Mouse (Mus musculus): ENCODE measurements around the gene Sorbs2.

The Sorbs2 gene

GRCm38 (mm10) chr8:45621576-45622178 is 114.1 kb downstream of the Sorbs2 start:
- no peak for DNase-seq (ENCODE audit: low spot score in 2 of 2)

GRCm38 (mm10) chr8:45626406-45626805 is 118.8 kb downstream of the Sorbs2 start:
- DNase-seq (ENCODE audit: low spot score in 2 of 2) = no peak

GRCm38 (mm10) chr8:45627246-45628241 is 120.0 kb downstream of the Sorbs2 start:
- peak; percentile 20 to 52 for DNase-seq (ENCODE audit: low spot score in 2 of 2)

GRCm38 (mm10) chr8:45628421-45629065 is 121.0 kb downstream of the Sorbs2 start:
- no peak for DNase-seq (ENCODE audit: low spot score in 2 of 2)

- no peak for DNase-seq (ENCODE audit: low spot score in 2 of 2)
Measured at GRCm38 (mm10) chr8:45629066-45629430, 121.5 kb downstream of the Sorbs2 start.

GRCm38 (mm10) chr8:45631023-45631422 is 123.4 kb downstream of the Sorbs2 start:
- DNase-seq (ENCODE audit: low spot score in 2 of 2) = no peak

GRCm38 (mm10) chr8:45635155-45635554 is 127.6 kb downstream of the Sorbs2 start:
- DNase-seq (ENCODE audit: low spot score in 2 of 2) = no peak

GRCm38 (mm10) chr8:45637745-45638144 is 130.2 kb downstream of the Sorbs2 start:
- no peak for DNase-seq (ENCODE audit: low spot score in 2 of 2)

GRCm38 (mm10) chr8:45639444-45639843 is 131.9 kb downstream of the Sorbs2 start:
- no peak for DNase-seq (ENCODE audit: low spot score in 2 of 2)

GRCm38 (mm10) chr8:45644651-45645050 is 137.1 kb downstream of the Sorbs2 start:
- DNase-seq (ENCODE audit: low spot score in 2 of 2) = no peak

- DNase-seq (ENCODE audit: low spot score in 2 of 2) = no peak
Measured at GRCm38 (mm10) chr8:45649063-45649462, 141.5 kb downstream of the Sorbs2 start.

GRCm38 (mm10) chr8:45649966-45650365 is 142.4 kb downstream of the Sorbs2 start:
- no peak for DNase-seq (ENCODE audit: low spot score in 2 of 2)

GRCm38 (mm10) chr8:45658021-45658420 is 150.4 kb downstream of the Sorbs2 start:
- no peak for DNase-seq (ENCODE audit: low spot score in 2 of 2)

GRCm38 (mm10) chr8:45658458-45659325 is 151.1 kb downstream of the Sorbs2 start:
- DNase-seq (ENCODE audit: low spot score in 2 of 2) = peak in 1 of 2 experiments; percentile 16

- DNase-seq (ENCODE audit: low spot score in 2 of 2) = no peak
Measured at GRCm38 (mm10) chr8:45659473-45659872, 151.9 kb downstream of the Sorbs2 start.

GRCm38 (mm10) chr8:45660570-45660969 is 153.0 kb downstream of the Sorbs2 start:
- no peak for DNase-seq (ENCODE audit: low spot score in 2 of 2)

- no peak for DNase-seq (ENCODE audit: low spot score in 2 of 2)
Measured at GRCm38 (mm10) chr8:45661605-45662004, 154.0 kb downstream of the Sorbs2 start.

GRCm38 (mm10) chr8:45666221-45666620 is 158.6 kb downstream of the Sorbs2 start:
- DNase-seq (ENCODE audit: low spot score in 2 of 2) = no peak

GRCm38 (mm10) chr8:45673149-45673548 is 165.6 kb downstream of the Sorbs2 start:
- no peak for DNase-seq (ENCODE audit: low spot score in 2 of 2)

GRCm38 (mm10) chr8:45675821-45676279 is 168.3 kb downstream of the Sorbs2 start:
- no peak for DNase-seq (ENCODE audit: low spot score in 2 of 2)

GRCm38 (mm10) chr8:45677114-45677853 is 169.7 kb downstream of the Sorbs2 start:
- no peak for DNase-seq (ENCODE audit: low spot score in 2 of 2)
